Mouse (Mus musculus): ENCODE results near the gene Fez1.
A peak's percentile ranks its signal among the peaks of the same experiment; 100 is the strongest.

GRCm38 (mm10) chr9:36796781-36797555, 24.7 kb upstream of the Fez1 start, which contains the start of gene Ei24:
- TF ChIP-seq POLR2AphosphoS5 (IDR thresholded peaks at IDR 0.05; ENCODE audit: borderline replicate concordance, low read depth, low read length) (no peak), ELF1 (IDR thresholded peaks at IDR 0.05; ENCODE audit: low read depth, low read length) (no peak), EP300 (IDR thresholded peaks at IDR 0.05; ENCODE audit: low read depth in 1 of 2, low read length in 2 of 2) (no peak), POLR2A (IDR thresholded peaks at IDR 0.05; ENCODE audit: control insufficient read depth in 1 of 2, insufficient read depth in 1 of 2, low read depth in 1 of 2, low read length in 2 of 2, poor library complexity in 1 of 2) (peak; percentile 72 to 92; a peak in 3 of 4 replicates), CHD1 (IDR thresholded peaks at IDR 0.05; ENCODE audit: low read depth, low read length) (no peak)
